Mouse (Mus musculus) myocyte (in vitro differentiated cells): ENCODE measurements around the gene Adamtsl3. TPM values are rescaled to one million over a fixed set of nuclear protein-coding genes. Genes with fewer than 3 reads are reported as not detected.
A peak's percentile ranks its signal among the peaks of the same experiment; 100 is the strongest.

ENCODE experiments used
- H3K27me3 ChIP-seq: one replicate; pipeline ENCODE4 v1.6.1; 2011; ENCODE audit not compliant: control insufficient read depth, insufficient read depth, insufficient read length
- H3K36me3 ChIP-seq: one replicate; pipeline ENCODE4 v1.6.1; 2011; ENCODE audit not compliant: control insufficient read depth, insufficient read depth
- H3K4me2 ChIP-seq: one replicate; pipeline ENCODE4 v1.6.1; 2011; ENCODE audit warnings: low read depth, control low read depth
- H3K4me3 ChIP-seq: one replicate; pipeline ENCODE4 v1.5.1; 2011; ENCODE audit warnings: mild to moderate bottlenecking, control low read depth, moderate library complexity
- H3K79me2 ChIP-seq: one replicate; pipeline ENCODE4 v1.6.1; 2011; ENCODE audit not compliant: control insufficient read depth, insufficient read depth
- H3ac ChIP-seq: one replicate; pipeline ENCODE4 v1.6.1; 2011; ENCODE audit not compliant: control insufficient read depth, insufficient read length
- CEBPB ChIP-seq: IDR thresholded peaks from 2 replicates; pipeline ENCODE4 v1.6.1; 2011; ENCODE audit warnings: mild to moderate bottlenecking, moderate library complexity; ENCODE audit not compliant: poor library complexity, insufficient read depth, severe bottlenecking
- E2F4 ChIP-seq: IDR thresholded peaks from one replicate; pipeline ENCODE4 v1.6.1; 2011; ENCODE audit warnings: mild to moderate bottlenecking, control low read depth, moderate library complexity; ENCODE audit not compliant: insufficient read depth
- MAX ChIP-seq: IDR thresholded peaks from one replicate; pipeline ENCODE4 v1.6.1; 2011; ENCODE audit warnings: low read depth, mild to moderate bottlenecking, control low read depth
- MYOD1 ChIP-seq, 3 experiments: IDR thresholded peaks; one replicate each; pipeline ENCODE4 v1.6.1; 2011; ENCODE audit warnings: control low read depth in 2 of 3, low read depth in 2 of 3, mild to moderate bottlenecking in 2 of 3, moderate library complexity in 1 of 3; ENCODE audit not compliant: insufficient read length in 2 of 3, control insufficient read depth in 1 of 3
- MYOG ChIP-seq, 3 experiments: IDR thresholded peaks; one replicate each; pipeline ENCODE4 v1.6.1; 2011; ENCODE audit warnings: control low read depth in 2 of 3, low read depth in 2 of 3, mild to moderate bottlenecking in 2 of 3; ENCODE audit not compliant: insufficient read length in 2 of 3, control insufficient read depth in 1 of 3, insufficient read depth in 1 of 3
- POLR2A ChIP-seq: IDR thresholded peaks from one replicate; pipeline ENCODE4 v1.6.1; 2011; ENCODE audit warnings: low read depth, mild to moderate bottlenecking, control low read depth, moderate library complexity; ENCODE audit not compliant: insufficient read length
- POLR2AphosphoS2 ChIP-seq: IDR thresholded peaks from one replicate; pipeline ENCODE4 v1.6.1; 2011; ENCODE audit warnings: low read depth, control low read depth; ENCODE audit not compliant: insufficient read length
- REST ChIP-seq: IDR thresholded peaks from one replicate; pipeline ENCODE4 v1.6.1; 2011; ENCODE audit warnings: mild to moderate bottlenecking, control low read depth, moderate library complexity; ENCODE audit not compliant: insufficient read depth, insufficient read length
- SRF ChIP-seq: IDR thresholded peaks from one replicate; pipeline ENCODE4 v1.6.1; 2011; ENCODE audit warnings: low read depth; ENCODE audit not compliant: control insufficient read depth, insufficient read length
- TCF12 ChIP-seq: IDR thresholded peaks from one replicate; pipeline ENCODE4 v1.6.1; 2011; ENCODE audit warnings: mild to moderate bottlenecking, control low read depth; ENCODE audit not compliant: poor library complexity, insufficient read depth, severe bottlenecking
- TCF3 ChIP-seq: IDR thresholded peaks from one replicate; pipeline ENCODE4 v1.6.1; 2011; ENCODE audit warnings: low read depth, control low read depth; ENCODE audit not compliant: insufficient read length
- USF1 ChIP-seq: IDR thresholded peaks from one replicate; pipeline ENCODE4 v1.6.1; 2011; ENCODE audit warnings: low read depth, mild to moderate bottlenecking, control low read depth, moderate library complexity
- polyA plus RNA-seq: library from polyadenylated mRNA; unstranded; fragments of >200 nt; fragmentation: generic; extraction: Trizol; gene quantifications from one replicate; pipeline ENCODE4 v1.2.1, GENCODE M21; 2012; ENCODE audit warnings: missing spikeins

The Adamtsl3 gene
- polyA plus RNA-seq, 1 experiment, result 4.4 TPM

DNA sequence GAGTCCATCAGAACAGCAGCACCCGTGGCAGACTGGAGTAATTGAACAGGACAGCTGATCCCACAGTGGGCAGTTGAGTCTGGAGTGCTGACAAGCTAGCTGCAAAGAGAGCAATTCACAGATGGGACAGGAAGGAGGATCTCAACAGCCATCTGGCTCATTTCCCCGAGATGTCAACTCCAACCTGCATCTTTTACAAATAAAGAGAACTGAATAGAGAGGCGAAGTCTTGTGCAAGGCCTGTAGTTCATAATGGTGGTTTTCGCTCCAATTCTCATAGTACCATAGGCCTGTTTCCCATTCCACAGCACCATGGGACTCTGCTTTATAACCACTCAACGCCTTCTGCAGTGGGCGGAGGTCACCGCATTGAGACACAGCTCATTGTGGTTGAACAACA, 195.9 kb downstream of the Adamtsl3 start:
- Histone ChIP-seq H3K36me3 (peaks cover 4% of the 10 kb centered on the region), H3K4me2 (no peak overlapping the region), H3ac (no peak overlapping the region), H3K27me3 (no peaks in the 10 kb centered on the region), H3K4me3 (no peak overlapping the region), H3K79me2 (no peaks in the 10 kb centered on the region)
- TF ChIP-seq TCF3 (no peak), REST (no peak), TCF12 (no peak), MYOD1 (IDR thresholded peaks at IDR 0.05; ENCODE audit: control insufficient read depth in 1 of 3, insufficient read length in 2 of 3, low read depth in 2 of 3) (peak in 1 of 3 experiments; percentile 9), SRF (no peak), MAX (no peak)

DNA sequence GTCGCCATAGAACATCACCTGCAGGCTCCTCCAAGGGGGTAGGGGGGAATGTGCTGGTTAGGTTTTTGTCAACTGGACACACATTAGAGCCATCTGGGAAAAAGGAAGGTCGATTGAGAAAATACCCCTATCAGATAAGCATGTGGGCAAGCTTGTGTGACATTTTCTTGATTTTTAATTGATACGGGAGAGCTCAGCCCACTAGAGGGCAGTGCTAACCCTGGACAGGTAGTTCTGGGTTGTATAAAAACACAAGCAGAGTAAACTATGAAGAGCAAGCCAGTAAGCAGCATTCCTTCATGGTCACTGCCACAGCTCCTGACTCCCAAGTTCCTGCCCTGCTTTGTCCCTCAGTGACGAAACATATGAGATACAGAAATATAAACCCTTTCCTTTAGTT, 197.7 kb downstream of the Adamtsl3 start:
- Histone ChIP-seq H3K79me2 (no peaks in the 10 kb centered on the region), H3K4me3 (no peak overlapping the region), H3K36me3 (peaks cover 4% of the 10 kb centered on the region), H3K4me2 (no peak overlapping the region), H3K27me3 (no peaks in the 10 kb centered on the region), H3ac (no peak overlapping the region)
- no peak for TF ChIP-seq MAX
- no peak for TF ChIP-seq USF1
- no peak for TF ChIP-seq TCF3

GRCm38 (mm10) chr7:82533747-82534504, 198.4 kb downstream of the Adamtsl3 start:
- Histone ChIP-seq H3K4me2 (peak overlapping the region; percentile 38), H3K27me3 (no peaks in the 10 kb centered on the region), H3K4me3 (no peak overlapping the region), H3K36me3 (peaks cover 2% of the 10 kb centered on the region), H3ac (no peak overlapping the region), H3K79me2 (no peaks in the 10 kb centered on the region)
- no peak for TF ChIP-seq POLR2A
- TF ChIP-seq MYOG (IDR thresholded peaks at IDR 0.05; ENCODE audit: control insufficient read depth in 1 of 3, insufficient read depth in 1 of 3, insufficient read length in 2 of 3, low read depth in 2 of 3), result peak in 1 of 3 experiments; percentile 57
- no peak for TF ChIP-seq POLR2AphosphoS2
- TF ChIP-seq MYOD1 (IDR thresholded peaks at IDR 0.05; ENCODE audit: control insufficient read depth in 1 of 3, insufficient read length in 2 of 3, low read depth in 2 of 3), result peak in 2 of 3 experiments; percentile 54 to 84
- TF ChIP-seq TCF3, result no peak
- peak; percentile 2 for TF ChIP-seq TCF12
- no peak for TF ChIP-seq MAX
- no peak for TF ChIP-seq SRF
- TF ChIP-seq CEBPB, result peak; percentile 43; the same call in 1 of the 2 replicates
- no peak for TF ChIP-seq USF1
- no peak for TF ChIP-seq E2F4
- no peak for TF ChIP-seq REST

GRCm38 (mm10) chr7:82544390-82544919, 209.0 kb downstream of the Adamtsl3 start:
- no peak for TF ChIP-seq POLR2AphosphoS2
- no peak for TF ChIP-seq USF1
- H3K79me2 ChIP-seq, result no peaks in the 10 kb centered on the region
- no peaks in the 10 kb centered on the region for H3K36me3 ChIP-seq
- no peak overlapping the region for H3ac ChIP-seq
- H3K27me3 ChIP-seq, result no peaks in the 10 kb centered on the region
- no peak overlapping the region for H3K4me2 ChIP-seq
- H3K4me3 ChIP-seq, result no peak overlapping the region

DNA sequence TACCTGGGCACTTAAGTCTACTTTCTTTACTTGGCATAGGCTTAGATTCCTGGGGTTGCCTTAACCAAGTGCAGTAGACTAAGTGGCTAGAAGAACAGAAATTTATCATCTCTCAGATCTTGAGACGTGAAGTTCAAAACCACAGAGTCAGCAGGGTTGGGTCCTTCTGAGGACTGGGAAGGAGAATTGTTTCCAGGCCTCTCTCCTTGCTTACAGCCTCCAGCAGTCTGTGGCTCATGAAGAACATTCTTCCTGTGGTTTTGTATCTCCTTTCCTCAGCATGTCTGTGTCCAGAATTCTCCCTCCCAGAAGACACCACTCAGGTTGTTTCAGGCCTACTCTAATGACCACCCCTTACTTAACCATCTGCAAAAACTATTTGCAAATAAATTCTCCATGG, 216.5 kb downstream of the Adamtsl3 start:
- Histone ChIP-seq H3ac (no peak overlapping the region), H3K4me2 (no peak overlapping the region), H3K36me3 (no peaks in the 10 kb centered on the region), H3K27me3 (no peaks in the 10 kb centered on the region), H3K4me3 (no peak overlapping the region), H3K79me2 (no peaks in the 10 kb centered on the region)
- TF ChIP-seq SRF, result no peak
- no peak for TF ChIP-seq MAX
- no peak for TF ChIP-seq REST
- no peak for TF ChIP-seq E2F4
- no peak for TF ChIP-seq MYOG (IDR thresholded peaks at IDR 0.05; ENCODE audit: control insufficient read depth in 1 of 3, insufficient read depth in 1 of 3, insufficient read length in 2 of 3, low read depth in 2 of 3)
- TF ChIP-seq TCF12, result no peak
- no peak for TF ChIP-seq TCF3
- TF ChIP-seq POLR2A, result no peak
- no peak for TF ChIP-seq MYOD1 (IDR thresholded peaks at IDR 0.05; ENCODE audit: control insufficient read depth in 1 of 3, insufficient read length in 2 of 3, low read depth in 2 of 3)
- no peak for TF ChIP-seq CEBPB
- TF ChIP-seq USF1, result no peak
- no peak for TF ChIP-seq POLR2AphosphoS2
